Mouse (Mus musculus) heart, adult 8-10 months (tissue): ENCODE data around the gene Arl4a. TPM values are rescaled to one million over a fixed set of nuclear protein-coding genes. Genes with fewer than 3 reads are reported as not detected.
A peak's percentile ranks its signal among the peaks of the same experiment; 100 is the strongest.

Source experiments
- DNase-seq: peaks from one replicate; pipeline ENCODE4 v3.0.0; 2022; ENCODE audit warnings: low spot score
- total RNA-seq, 4 experiments: library from RNA; stranded (reverse); gene quantifications; 2 replicates each; pipeline ENCODE4 v1.2.4; 2022

The Arl4a gene
- total RNA-seq = 10 to 100 TPM; 17.8 to 23.5 (median 18.6) TPM

GRCm38 (mm10) chr12:40037876-40038463, at the start of gene Arl4a:
Arl4a (minus strand) TSS chr12:40038025.
- DNase-seq = peak; percentile 88

GRCm38 (mm10) chr12:40085731-40086322, 48.0 kb upstream of the Arl4a start:
- DNase-seq = no peak

- peak; percentile 30 for DNase-seq
These were observed 44.8 kb upstream of the Arl4a start for GRCm38 (mm10) chr12:40082453-40083238.

DNA sequence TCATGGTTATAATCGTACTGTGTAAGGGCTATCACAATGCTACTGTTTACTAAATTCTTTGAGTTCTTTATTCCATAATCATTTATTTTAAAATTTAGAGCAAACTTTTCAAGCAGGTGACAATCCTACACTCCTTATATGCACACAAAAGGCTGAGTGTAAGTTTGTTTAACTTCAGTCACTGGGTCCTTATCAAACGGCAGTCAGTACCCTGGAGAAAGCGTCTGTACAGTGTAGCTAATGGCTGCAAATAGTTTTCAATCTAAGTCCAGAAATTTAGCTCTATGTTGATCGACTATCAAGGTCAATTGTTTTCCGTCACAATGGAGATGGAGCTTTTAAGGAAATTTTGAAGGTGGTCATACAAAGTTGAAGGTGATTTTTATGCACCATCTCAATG, 44.2 kb upstream of the Arl4a start:
- DNase-seq = no peak

DNA sequence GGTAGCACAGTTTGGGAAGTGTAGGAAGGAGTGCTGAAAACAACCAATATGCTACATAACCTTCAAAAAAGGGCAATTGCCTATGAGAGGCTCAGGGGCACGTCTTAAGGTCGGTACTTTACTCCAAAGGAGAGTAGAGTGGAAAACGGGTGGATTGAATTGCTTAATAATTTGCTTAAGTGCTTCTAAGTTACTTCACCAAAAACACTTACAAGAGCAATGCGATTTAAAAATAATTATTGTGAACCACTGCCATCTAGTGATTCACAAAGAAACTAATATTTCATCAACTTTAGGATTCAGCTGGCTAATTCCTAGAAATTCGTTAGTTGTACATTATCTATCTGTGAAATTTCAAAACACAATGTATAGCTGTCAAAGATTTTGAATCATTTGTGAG, 35.8 kb upstream of the Arl4a start:
- DNase-seq = no peak

DNA sequence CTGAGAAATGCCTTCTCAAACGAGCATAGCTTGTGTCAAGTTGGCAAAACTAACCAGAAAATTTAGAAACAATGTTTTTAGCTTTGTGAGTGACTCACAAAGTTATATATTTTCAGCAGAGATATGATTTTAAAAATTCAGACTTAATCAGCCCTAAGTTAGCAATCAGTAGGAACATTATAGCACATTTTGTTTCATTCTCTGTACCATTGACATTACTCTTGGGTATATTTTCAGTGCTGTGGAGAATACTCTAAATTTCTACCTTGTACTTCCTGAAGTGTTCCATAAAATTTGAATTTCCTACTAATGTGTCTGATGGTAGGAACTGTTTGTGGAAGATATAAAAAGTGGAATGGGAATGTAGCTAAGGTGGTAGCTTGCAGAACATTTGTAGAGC, 9.2 kb upstream of the Arl4a start:
- DNase-seq = no peak

- no peak for DNase-seq
These were observed 6.2 kb upstream of the Arl4a start for GRCm38 (mm10) chr12:40043816-40044585.

- DNase-seq = peak; percentile 44
These were observed 2.2 kb upstream of the Arl4a start for GRCm38 (mm10) chr12:40040067-40040466.

DNA sequence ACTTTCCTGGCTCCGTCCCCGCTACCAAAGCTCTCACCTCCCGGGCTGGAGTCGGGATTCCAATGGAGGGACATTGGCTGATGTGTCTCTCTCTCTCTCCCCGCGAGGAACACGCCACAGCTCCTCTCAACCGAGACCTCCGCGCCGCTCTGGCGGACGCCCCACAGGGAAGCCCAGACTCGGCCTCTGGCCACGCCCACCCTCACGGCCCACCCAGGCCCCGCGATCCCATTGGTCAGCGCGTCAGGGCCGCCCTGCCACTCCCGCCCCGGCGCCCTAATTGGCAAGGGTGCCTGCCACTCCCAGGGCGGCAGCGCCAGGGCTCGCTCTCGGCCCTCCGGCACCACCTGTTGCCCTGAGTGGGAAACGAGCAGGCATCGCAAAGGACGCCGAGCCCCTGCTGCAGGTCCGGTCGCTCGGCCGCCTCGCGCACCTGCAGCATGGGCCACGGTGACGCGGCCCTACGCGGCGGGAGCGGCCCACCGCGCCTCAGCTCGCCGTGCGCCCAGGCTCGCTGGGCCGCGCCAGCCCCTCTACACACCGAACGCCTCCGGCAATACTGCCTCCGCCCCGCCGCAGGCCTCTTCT, 505 bp downstream of the Arl4a start:
- DNase-seq = peak; percentile 97

DNA sequence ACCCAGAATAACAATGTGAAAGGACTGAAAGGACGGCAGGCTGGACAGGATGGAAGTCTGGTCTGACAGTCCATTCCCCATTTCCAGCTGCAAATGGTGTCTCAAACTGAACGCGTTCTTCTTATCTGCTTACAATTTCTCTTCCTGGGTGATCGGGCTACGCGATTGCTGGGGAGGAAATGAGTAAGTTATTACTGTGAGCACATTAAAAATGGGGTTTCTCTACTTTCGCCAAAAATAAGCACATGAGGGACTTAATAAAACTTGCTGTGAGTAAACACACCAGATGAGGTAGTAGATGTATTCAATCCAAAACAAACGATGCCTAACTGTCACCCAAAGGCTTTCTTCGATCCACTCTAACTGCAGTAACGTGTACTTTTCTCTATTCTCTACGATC, 1.2 kb downstream of the Arl4a start:
- peak; percentile 32 for DNase-seq

DNA sequence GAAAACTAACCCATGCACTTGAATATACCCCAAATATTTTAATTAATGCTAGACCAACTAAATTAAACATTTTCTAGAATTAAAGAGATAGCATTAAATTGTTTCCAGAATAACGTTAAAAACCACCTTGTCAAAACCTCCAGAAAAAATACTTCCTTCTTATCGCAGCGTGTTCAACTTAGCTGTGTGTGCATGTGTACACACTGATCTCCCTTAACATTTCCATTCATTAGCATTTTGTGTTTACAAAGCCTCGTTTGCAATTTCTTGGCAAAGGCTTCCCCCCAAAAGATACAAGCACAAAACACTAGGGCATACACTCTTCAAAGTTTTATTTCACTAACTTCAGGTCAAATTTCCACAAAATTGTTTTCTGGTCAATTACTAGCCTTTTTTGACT, 2.3 kb downstream of the Arl4a start:
- DNase-seq = no peak

DNA sequence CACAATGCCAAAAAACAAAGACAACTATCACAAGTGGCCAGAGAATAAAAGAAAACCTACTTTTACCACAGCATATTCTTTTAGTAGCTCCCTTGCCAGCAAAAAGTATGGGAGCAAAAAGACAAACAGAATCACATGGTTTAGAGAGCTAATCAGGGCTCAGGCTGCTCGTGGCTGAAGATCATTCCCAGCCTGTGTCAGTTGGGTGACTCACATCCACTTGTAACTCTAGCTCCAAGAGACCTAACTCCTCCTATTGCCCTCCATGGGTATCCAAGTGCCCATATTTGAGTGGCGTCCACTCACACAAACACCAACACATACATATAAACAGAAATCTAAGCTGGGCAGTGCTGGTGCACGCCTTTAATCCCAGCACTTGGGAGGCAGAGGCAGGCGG, 8.6 kb downstream of the Arl4a start:
- no peak for DNase-seq

- DNase-seq = no peak
These were observed 10.0 kb downstream of the Arl4a start for GRCm38 (mm10) chr12:40027846-40028245.

DNA sequence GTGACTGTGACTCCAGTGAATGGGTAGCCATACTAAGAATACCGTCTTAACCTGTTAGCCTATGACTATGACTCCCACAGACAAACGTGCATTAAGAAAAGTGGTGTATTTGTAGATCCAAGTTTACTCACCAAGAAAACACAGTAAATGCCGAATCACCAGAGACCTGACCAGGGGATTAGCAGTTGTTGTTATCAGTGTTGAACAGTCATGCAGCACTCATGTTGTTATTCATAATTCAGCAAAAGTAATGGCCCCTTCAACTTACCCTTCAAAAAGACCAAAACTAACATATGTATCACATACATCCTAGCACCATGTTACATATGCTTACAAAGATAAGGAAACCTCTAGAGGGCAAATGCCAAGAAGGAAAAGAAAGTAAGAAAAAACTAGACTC, 10.4 kb downstream of the Arl4a start:
- DNase-seq = no peak

GRCm38 (mm10) chr12:40023918-40024317, 13.9 kb downstream of the Arl4a start:
- DNase-seq = no peak

- DNase-seq = no peak
These were observed 14.7 kb downstream of the Arl4a start for GRCm38 (mm10) chr12:40023014-40023642.

- no peak for DNase-seq
These were observed 15.5 kb downstream of the Arl4a start for GRCm38 (mm10) chr12:40022344-40022743.

- no peak for DNase-seq
These were observed 19.8 kb downstream of the Arl4a start for GRCm38 (mm10) chr12:40017955-40018505.

DNA sequence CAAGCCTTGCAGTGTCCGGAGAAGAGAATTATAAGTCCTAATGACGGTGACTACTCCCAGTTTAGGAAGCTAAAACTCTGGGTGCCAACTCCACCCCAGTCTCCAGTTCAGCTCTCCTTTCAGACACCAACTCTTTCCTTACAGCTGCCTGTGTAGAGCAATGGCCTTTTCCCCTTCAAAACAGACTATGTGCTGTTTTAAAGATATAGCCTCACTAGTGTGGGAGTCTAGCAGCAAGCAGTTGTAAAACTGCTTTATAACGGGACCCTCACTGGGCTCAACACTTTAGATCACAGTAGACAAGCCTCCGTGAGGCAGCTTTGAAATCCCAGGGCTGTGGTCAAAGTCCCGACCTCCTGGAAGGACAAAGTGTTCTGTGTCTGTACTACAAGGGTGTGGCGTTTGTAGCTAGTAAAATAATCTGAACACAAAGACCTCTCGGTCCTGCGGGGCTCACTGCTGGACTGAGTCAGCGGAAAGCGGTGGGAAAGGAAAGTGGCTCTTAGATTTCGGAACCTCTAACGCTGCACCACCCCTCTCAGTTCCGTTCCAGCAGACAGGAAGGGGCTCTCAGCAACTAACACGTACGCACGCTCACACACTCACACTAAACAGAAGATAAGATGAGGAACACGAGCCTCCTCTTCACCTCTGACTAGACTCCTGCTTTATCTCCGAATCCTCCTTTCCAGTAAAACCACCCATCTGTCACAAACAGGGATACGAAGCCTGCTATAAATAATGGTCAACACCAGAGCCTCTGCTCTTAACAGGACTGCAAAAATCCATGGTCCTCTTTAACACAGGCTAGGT, 21.0 kb downstream of the Arl4a start:
- DNase-seq = peak; percentile 91

GRCm38 (mm10) chr12:40016068-40016467, 21.8 kb downstream of the Arl4a start:
- DNase-seq = no peak
